Mouse (Mus musculus): ENCODE data around the gene Rfx1. TPM values are rescaled to one million over a fixed set of nuclear protein-coding genes. Genes with fewer than 3 reads are reported as not detected.
A peak's percentile ranks its signal among the peaks of the same experiment; 100 is the strongest.

Gene Rfx1
- total RNA-seq, 2 experiments from 2014 or later, result 2.5 to 14.7 TPM

- ATAC-seq (replicated peaks; ENCODE audit: low FRiP score, poor library complexity, severe bottlenecking), result no peak
Observed at GRCm38 (mm10) chr8:84057827-84058226, 8.8 kb upstream of the Rfx1 start.

GRCm38 (mm10) chr8:84059226-84059625, 7.4 kb upstream of the Rfx1 start:
- ATAC-seq (replicated peaks; ENCODE audit: low FRiP score, poor library complexity, severe bottlenecking), result no peak

- no peak for ATAC-seq (replicated peaks; ENCODE audit: low FRiP score, poor library complexity, severe bottlenecking)
Observed at GRCm38 (mm10) chr8:84060245-84060644, 6.4 kb upstream of the Rfx1 start.

GRCm38 (mm10) chr8:84063861-84064610, 2.6 kb upstream of the Rfx1 start:
- no peak for ATAC-seq (replicated peaks; ENCODE audit: low FRiP score, poor library complexity, severe bottlenecking)

- no peak for ATAC-seq (replicated peaks; ENCODE audit: low FRiP score, poor library complexity, severe bottlenecking)
Observed at GRCm38 (mm10) chr8:84065037-84065436, 1.6 kb upstream of the Rfx1 start, which contains the start of gene Gm10643. Gm10643 (minus strand) TSS chr8:84065137.

GRCm38 (mm10) chr8:84065457-84066072, 1.1 kb upstream of the Rfx1 start:
- no peak for ATAC-seq (replicated peaks; ENCODE audit: low FRiP score, poor library complexity, severe bottlenecking)

- ATAC-seq (replicated peaks; ENCODE audit: low FRiP score, poor library complexity, severe bottlenecking), result peak; percentile 77
Observed at GRCm38 (mm10) chr8:84067047-84067573, 476 bp downstream of the Rfx1 start.

GRCm38 (mm10) chr8:84067911-84068310, 1.3 kb downstream of the Rfx1 start:
- ATAC-seq (replicated peaks; ENCODE audit: low FRiP score, poor library complexity, severe bottlenecking), result no peak

- no peak for ATAC-seq (replicated peaks; ENCODE audit: low FRiP score, poor library complexity, severe bottlenecking)
Observed at GRCm38 (mm10) chr8:84068316-84069035, 1.8 kb downstream of the Rfx1 start.

GRCm38 (mm10) chr8:84069169-84069568, 2.5 kb downstream of the Rfx1 start:
- no peak for ATAC-seq (replicated peaks; ENCODE audit: low FRiP score, poor library complexity, severe bottlenecking)

GRCm38 (mm10) chr8:84069750-84070149, 3.1 kb downstream of the Rfx1 start:
- no peak for ATAC-seq (replicated peaks; ENCODE audit: low FRiP score, poor library complexity, severe bottlenecking)

GRCm38 (mm10) chr8:84070241-84070640, 3.6 kb downstream of the Rfx1 start:
- ATAC-seq (replicated peaks; ENCODE audit: low FRiP score, poor library complexity, severe bottlenecking), result no peak

GRCm38 (mm10) chr8:84070667-84071066, 4.0 kb downstream of the Rfx1 start:
- no peak for ATAC-seq (replicated peaks; ENCODE audit: low FRiP score, poor library complexity, severe bottlenecking)

- ATAC-seq (replicated peaks; ENCODE audit: low FRiP score, poor library complexity, severe bottlenecking), result no peak
Observed at GRCm38 (mm10) chr8:84071921-84072320, 5.3 kb downstream of the Rfx1 start.

GRCm38 (mm10) chr8:84072321-84072720, 5.7 kb downstream of the Rfx1 start:
- ATAC-seq (replicated peaks; ENCODE audit: low FRiP score, poor library complexity, severe bottlenecking), result no peak

- ATAC-seq (replicated peaks; ENCODE audit: low FRiP score, poor library complexity, severe bottlenecking), result no peak
Observed at GRCm38 (mm10) chr8:84073230-84073976, 6.8 kb downstream of the Rfx1 start.

- no peak for ATAC-seq (replicated peaks; ENCODE audit: low FRiP score, poor library complexity, severe bottlenecking)
Observed at GRCm38 (mm10) chr8:84076412-84076811, 9.8 kb downstream of the Rfx1 start.

- ATAC-seq (replicated peaks; ENCODE audit: low FRiP score, poor library complexity, severe bottlenecking), result no peak
Observed at GRCm38 (mm10) chr8:84076849-84077248, 10.2 kb downstream of the Rfx1 start.

- no peak for ATAC-seq (replicated peaks; ENCODE audit: low FRiP score, poor library complexity, severe bottlenecking)
Observed at GRCm38 (mm10) chr8:84079206-84079605, 12.6 kb downstream of the Rfx1 start.

- ATAC-seq (replicated peaks; ENCODE audit: low FRiP score, poor library complexity, severe bottlenecking), result no peak
Observed at GRCm38 (mm10) chr8:84083829-84084241, 17.2 kb downstream of the Rfx1 start.
